Mouse (Mus musculus) bone marrow, adult 2 months (tissue): ENCODE data around the gene Myh9. TPM values are rescaled to one million over a fixed set of nuclear protein-coding genes. Genes with fewer than 3 reads are reported as not detected.

Experiments used
- H3K27ac ChIP-seq: fragments of 200-500 bp; 2 replicates; pipeline ENCODE4 v1.5.1; 2012; ENCODE audit warnings: low read depth, mild to moderate bottlenecking, control low read depth, inconsistent platforms, low read length; ENCODE audit not compliant: control insufficient read depth, poor library complexity, insufficient read depth
- H3K4me1 ChIP-seq: fragments of 200-500 bp; 2 replicates; pipeline ENCODE4 v1.6.1; 2011; ENCODE audit warnings: low read length; ENCODE audit not compliant: control insufficient read depth, insufficient read depth
- H3K4me3 ChIP-seq: fragments of 200-500 bp; replicated peaks from 2 replicates; pipeline ENCODE3; 2011; ENCODE audit warnings: mild to moderate bottlenecking, low read depth, low read length, control low read depth; ENCODE audit not compliant: control insufficient read depth
- CTCF ChIP-seq: fragments of 200-500 bp; IDR thresholded peaks from 2 replicates; pipeline ENCODE4 v1.5.1; 2011; ENCODE audit warnings: low read length, control low read depth; ENCODE audit not compliant: control insufficient read depth, insufficient read depth
- POLR2A ChIP-seq: fragments of 200-500 bp; IDR thresholded peaks from 2 replicates; pipeline ENCODE4 v1.6.1; 2011; ENCODE audit warnings: low read depth, mild to moderate bottlenecking, control low read depth, low read length, borderline replicate concordance; ENCODE audit not compliant: control insufficient read depth
- WGBS: fragments of 180-500 bp; shearing (Covaris S2); methylation state at CpG from one replicate; pipeline ENCODE4 v1.1.7; 2018; 5-methylcytosine and 5-hydroxymethylcytosine counted together
- polyA plus RNA-seq: library from polyadenylated mRNA; stranded (reverse); fragments of >200 nt; gene quantifications from 2 replicates; pipeline ENCODE4 v1.2.4, GENCODE M21; 2011; ENCODE audit warnings: low replicate concordance; ENCODE audit not compliant: missing spikeins, insufficient read depth, insufficient read length

Myh9 gene
- polyA plus RNA-seq, 1 experiment, result 399 TPM

DNA sequence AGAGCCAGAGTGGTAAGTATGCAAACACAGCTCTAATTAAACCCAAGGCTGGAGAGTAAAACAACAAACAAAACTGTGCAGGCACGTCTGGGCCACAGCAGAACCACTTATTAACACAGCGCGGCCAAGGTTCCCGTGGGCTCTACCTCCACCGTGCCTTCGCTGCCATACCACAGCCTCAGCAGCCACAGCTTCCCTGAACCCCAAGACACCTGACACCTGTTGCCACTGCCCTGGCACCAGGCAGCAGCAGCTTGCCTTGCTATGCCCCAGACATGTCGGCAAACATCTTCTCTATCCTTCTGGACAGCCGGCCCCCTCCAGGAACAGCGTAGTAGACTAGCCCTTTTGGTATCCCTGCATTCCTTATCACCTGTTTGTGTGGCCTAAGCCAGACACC is 37.0 kb downstream of the Myh9 start:
- no peak overlapping the region for H3K27ac ChIP-seq
- H3K4me3 ChIP-seq, result no peak overlapping the region
- 74% methylated on average over 9 of the region's 9 CpGs for WGBS
- TF ChIP-seq POLR2A (no peak), CTCF (no peak)
- H3K4me1 ChIP-seq, result peaks cover 18% of the 10 kb centered on the region

DNA sequence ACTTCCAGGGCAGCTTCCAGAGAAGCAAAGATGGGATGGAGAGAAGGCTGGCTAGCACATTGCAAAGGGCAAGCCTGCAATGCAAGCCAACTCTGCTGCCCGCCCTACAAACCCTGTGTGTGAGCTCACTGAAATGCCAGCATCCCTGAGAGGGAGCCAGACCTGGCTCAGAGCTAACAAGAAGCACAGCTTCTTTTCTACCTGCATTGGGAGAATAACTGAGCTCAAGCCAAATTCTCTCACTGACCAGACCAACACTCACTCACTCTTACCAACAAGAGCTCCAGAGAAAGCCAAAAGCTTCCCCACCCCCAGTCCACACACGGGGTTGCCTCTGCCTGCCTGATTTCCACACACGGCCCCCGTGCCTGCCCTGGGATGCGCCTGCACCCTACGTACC is 37.5 kb downstream of the Myh9 start:
- TF ChIP-seq CTCF (no peak), POLR2A (no peak)
- no peak overlapping the region for H3K4me3 ChIP-seq
- H3K27ac ChIP-seq, result no peak overlapping the region
- WGBS, result 74% methylated on average over 6 of the region's 6 CpGs
- H3K4me1 ChIP-seq, result peaks cover 22% of the 10 kb centered on the region

DNA sequence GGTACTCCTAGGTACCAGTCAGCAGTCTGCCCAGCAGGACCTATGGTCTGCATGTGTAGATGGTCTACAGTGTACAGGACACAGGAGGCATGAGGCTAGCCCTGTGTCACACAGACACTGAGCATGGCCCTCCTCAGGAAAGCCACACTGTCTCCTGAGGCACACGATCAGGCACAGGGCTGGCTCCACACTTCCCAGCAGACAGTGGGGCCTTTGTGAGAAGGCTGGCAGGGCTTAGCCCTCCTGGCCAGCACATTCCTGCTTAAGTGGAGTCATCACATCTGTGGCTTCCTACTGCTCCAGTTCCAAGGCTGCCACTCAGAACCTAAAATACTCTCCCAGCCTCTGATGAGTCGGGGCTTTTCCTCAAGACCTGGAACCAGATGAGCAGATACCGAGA is 38.2 kb downstream of the Myh9 start:
- TF ChIP-seq CTCF (no peak), POLR2A (no peak)
- H3K27ac ChIP-seq, result peak overlapping the region; percentile 17; the same call in 1 of the 2 replicates
- H3K4me3 ChIP-seq, result no peak overlapping the region
- 70% methylated on average over 3 of the region's 3 CpGs for WGBS
- peaks cover 26% of the 10 kb centered on the region for H3K4me1 ChIP-seq

DNA sequence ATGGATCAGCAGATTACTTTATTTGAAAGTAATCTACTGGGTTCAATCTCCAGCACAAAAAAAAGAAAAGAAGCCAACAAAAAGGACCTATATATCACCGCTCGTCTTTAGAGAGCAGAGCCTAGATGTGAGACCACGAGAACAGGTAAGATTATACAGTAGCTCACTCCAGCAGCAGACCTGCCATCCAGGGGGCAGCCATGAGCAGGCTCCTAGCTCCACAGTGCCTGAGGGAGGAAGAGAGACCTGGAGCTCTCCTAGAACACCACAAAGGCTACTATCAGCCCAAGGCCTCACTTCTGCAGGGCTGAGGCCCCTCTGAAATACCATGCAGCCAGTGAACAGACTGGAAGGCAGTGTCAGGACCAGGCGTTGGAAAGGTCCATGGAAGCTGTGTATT is 39.0 kb downstream of the Myh9 start:
- WGBS, result 83% methylated on average over 4 of the region's 4 CpGs
- no peak overlapping the region for H3K4me3 ChIP-seq
- H3K4me1 ChIP-seq, result peaks cover 29% of the 10 kb centered on the region
- TF ChIP-seq CTCF (peak; percentile 14; the same call in 1 of the 2 replicates), POLR2A (no peak)
- H3K27ac ChIP-seq, result 0 out of 2 replicates have a peak overlapping the region, but pooled peaks have one; percentile 4

DNA sequence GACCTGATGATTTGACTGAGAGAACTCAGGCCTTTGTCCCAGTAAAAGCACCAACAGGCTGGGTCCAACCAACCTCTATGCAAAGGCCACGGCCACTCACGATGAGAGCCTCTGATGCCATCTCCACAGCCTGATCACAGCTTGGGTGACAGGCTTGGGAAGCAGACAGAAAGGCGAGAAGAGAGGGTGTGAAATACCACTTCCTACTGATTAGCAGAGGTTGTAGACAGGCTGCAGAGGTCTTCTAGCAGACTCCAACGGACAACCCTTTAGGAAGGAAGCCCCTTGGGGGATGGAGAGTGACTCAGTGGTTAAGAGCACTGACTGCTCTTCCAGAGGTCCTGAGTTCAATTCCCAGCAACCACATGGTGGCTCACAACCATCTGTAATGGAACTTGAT is 40.8 kb downstream of the Myh9 start:
- TF ChIP-seq POLR2A (no peak), CTCF (no peak)
- peaks cover 30% of the 10 kb centered on the region for H3K4me1 ChIP-seq
- peak overlapping the region; percentile 73 for H3K27ac ChIP-seq
- H3K4me3 ChIP-seq, result no peak overlapping the region
- WGBS, result 9% methylated on average over 4 of the region's 4 CpGs

DNA sequence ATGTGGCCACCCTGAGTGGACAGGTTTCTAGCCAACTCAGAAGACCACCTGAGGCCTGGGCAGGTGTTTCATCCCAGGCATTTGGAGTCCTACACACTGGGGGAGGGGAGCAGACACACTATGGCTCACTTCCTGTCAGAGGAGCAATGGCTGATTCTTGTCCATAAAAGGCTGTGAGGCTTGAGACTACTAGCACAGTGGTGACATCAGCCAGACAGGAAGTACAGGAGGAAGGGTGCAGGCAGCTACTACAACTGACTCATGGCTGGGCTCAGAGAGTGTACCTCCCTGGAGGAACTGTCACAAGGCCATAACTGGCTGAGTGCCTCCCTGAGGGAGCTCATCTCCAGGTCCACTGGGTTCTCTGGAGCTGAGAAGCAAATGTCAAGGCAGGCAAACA is 41.5 kb downstream of the Myh9 start:
- Histone ChIP-seq H3K4me1 (peaks cover 30% of the 10 kb centered on the region), H3K27ac (peak overlapping the region; percentile 73), H3K4me3 (no peak overlapping the region)
- TF ChIP-seq CTCF, result no peak
- TF ChIP-seq POLR2A, result no peak

GRCm38 (mm10) chr15:77799491-77800474 is 42.2 kb downstream of the Myh9 start:
- Histone ChIP-seq H3K4me3 (no peak overlapping the region), H3K27ac (peak overlapping the region; percentile 11; the same call in 1 of the 2 replicates), H3K4me1 (peaks cover 27% of the 10 kb centered on the region)
- 74% methylated on average over 8 of the region's 8 CpGs for WGBS
- TF ChIP-seq POLR2A (no peak), CTCF (no peak)

GRCm38 (mm10) chr15:77798664-77799490 is 43.1 kb downstream of the Myh9 start:
- no peak overlapping the region for H3K4me3 ChIP-seq
- H3K27ac ChIP-seq, result peak overlapping the region; percentile 40; the same call in 1 of the 2 replicates
- 25% methylated on average over 14 of the region's 14 CpGs for WGBS
- TF ChIP-seq CTCF, result no peak
- peaks cover 27% of the 10 kb centered on the region for H3K4me1 ChIP-seq
